Mouse (Mus musculus): ENCODE results near the gene Supt4a.

Supt4a gene

DNA sequence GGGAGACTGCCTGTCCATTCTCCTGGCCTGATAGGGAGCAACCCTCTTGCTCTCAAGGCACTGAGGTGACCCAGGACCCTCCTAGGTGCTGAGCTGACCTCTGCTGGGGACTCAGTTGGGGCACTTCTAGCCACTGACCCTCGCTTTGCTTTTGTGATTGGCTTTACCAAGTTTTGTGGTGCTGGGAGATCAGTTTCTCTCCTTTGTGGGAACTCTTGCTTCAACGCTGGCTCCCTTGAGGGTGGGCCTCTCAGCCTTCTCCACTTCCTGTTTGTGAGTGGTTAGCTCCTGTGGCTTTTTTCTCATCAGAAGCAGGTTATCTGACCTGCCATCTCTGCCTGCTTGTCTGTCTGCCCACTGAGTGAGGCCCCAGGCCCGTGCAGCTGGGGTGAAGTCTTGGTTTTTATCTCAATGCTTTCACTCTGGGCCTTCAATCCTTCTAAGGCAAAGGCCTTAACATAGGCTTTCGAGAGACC is 14.2 kb downstream of the Supt4a start:
- no peak for DNase-seq (ENCODE audit: low read depth)

DNA sequence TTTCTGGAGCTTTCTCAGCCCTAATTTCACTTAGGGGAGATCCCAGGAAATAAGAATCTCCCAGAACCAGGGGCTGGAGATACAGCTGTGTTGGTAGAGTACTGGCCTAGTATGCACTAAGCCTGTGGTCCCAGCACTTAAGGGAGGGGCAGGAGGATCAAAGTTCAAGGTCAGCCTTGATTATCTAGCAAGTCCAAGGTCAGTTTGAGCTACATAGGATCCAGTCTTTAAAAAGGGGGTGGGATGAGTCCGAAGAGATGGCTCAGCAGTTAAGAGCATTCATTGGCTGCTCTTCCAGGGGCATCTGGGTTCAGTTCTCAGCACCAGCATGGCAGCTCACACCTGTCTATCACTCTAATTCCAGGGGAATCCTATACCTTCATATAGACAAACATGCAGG is 15.0 kb downstream of the Supt4a start:
- DNase-seq (ENCODE audit: low read depth) = no peak

DNA sequence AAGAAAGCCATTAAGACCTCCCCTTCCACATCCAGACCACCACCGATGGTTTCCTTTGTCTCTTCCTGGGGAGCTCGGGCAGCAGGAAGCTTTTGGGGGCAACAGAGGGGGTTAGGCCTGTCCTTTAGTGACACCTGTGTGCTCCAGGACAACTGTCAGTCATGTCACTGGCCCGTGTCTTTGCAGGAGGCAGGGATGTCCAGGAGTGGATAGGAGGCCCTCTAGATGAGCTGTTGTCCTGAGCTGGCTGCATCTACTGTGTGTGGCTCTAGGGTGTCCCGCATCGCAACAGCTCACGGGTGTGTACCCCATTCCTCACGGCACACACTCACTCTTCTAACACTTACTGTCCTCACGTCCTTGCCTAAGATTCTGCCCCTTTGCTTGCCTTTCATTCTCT is 15.9 kb downstream of the Supt4a start:
- DNase-seq (ENCODE audit: low read depth) = no peak

GRCm38 (mm10) chr11:87753891-87754501 is 16.6 kb downstream of the Supt4a start:
- DNase-seq (ENCODE audit: low read depth) = no peak

DNA sequence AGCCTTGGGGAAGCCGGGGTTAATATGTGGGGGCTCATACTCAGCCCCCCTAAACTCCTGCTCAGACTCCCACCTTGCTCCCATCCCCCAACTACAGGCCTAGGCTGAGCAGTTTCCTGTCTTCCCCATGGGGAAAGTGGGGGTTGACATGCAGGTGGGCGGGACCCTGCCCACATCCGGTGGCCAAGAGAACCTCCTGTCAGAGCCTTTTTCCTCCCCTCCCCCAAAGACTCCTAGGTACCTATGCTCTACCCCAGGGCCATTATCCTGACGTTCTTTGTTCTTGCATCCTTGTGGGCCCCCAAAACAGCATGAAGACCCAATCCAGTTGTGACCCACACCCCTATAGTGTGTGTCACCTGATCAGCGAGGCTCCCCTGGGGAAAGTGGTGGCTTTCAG is 17.3 kb downstream of the Supt4a start:
- no peak for DNase-seq (ENCODE audit: low read depth)

- DNase-seq (ENCODE audit: low read depth) = no peak
Observed at GRCm38 (mm10) chr11:87755360-87756017, 18.1 kb downstream of the Supt4a start.

DNA sequence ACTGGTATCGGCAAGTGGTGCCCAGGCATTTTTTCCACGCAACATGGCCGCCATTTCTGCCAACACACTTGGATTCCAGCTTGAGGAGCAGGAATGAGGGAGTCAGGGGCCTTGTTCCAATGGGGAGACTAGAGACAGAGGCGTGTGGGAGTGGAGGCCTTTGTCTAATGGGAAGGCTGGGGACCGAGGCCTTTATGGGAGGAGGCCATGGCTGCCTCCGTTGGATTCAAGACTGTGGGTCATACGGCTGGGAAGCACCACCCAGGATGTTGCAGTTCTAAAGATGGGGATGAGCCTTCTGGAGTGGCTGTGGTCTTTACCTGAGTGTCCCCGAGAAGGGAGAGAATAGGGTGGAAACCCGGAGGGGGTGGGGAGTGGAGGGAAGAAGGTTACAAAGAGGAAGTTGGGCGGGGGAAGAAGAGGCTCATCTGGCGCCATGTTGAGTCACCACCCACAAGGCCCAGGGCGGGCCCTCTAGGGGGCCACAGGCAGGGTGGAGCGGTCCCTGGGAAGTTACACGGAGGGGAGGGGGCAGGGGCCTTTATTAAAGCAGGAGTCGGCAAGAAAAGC is 19.0 kb downstream of the Supt4a start:
- DNase-seq (ENCODE audit: low read depth) = no peak

GRCm38 (mm10) chr11:87757001-87757954 is 19.9 kb downstream of the Supt4a start:
- no peak for DNase-seq (ENCODE audit: low read depth)

DNA sequence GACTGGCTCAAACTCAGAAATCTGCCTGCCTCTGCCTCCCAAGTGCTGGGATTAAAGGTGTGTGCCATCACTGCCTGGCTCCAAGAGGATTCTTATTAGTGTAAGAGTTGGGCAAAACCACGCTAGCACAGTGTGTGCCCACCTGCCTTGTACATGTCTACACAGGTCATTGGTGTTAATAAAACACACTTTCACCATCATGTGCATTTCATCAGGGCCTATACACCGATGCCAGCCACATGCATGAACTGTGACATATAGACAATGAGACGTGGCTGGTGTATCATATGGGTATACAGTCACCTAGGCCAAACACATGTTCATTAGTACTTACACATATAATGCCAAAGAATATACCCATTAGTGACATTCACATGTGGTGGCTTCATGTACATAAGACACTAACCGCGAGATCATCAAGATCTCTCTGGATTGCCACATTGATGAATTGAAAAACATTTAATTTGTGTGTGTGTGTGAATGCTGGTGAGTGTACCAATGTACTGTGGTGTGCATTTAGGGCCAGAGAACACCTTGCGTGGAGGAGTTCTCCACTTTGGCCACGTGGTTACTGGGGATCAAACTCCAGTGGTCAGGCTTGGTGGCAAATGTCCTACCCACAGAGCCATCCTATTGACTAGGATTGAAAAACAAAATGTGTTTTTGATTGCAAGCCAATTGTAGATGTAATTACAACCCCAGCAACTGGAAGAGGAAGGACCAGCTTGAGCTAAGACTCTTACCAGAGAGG is 21.0 kb downstream of the Supt4a start:
- DNase-seq (ENCODE audit: low read depth) = no peak

GRCm38 (mm10) chr11:87758957-87759608 is 21.7 kb downstream of the Supt4a start:
- no peak for DNase-seq (ENCODE audit: low read depth)

DNA sequence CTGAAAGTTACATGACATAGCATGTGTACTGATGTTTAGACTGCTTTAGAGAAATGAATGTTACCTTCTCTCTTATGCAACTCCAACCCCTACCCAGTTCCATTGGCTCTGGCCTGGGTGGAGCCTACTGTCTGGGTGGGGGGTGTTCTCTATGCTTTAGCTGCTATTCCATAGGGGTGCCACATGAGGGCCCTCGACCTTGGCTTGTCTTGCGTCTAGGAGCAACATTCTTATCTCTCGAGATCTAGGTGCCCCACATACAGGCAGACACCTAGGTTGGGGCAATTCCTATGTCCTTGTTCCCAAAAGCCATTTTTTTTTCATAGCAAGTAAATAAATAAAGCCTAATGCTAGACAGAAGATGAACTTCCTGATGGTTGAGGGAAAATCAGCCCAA is 22.3 kb downstream of the Supt4a start:
- DNase-seq (ENCODE audit: low read depth) = no peak

DNA sequence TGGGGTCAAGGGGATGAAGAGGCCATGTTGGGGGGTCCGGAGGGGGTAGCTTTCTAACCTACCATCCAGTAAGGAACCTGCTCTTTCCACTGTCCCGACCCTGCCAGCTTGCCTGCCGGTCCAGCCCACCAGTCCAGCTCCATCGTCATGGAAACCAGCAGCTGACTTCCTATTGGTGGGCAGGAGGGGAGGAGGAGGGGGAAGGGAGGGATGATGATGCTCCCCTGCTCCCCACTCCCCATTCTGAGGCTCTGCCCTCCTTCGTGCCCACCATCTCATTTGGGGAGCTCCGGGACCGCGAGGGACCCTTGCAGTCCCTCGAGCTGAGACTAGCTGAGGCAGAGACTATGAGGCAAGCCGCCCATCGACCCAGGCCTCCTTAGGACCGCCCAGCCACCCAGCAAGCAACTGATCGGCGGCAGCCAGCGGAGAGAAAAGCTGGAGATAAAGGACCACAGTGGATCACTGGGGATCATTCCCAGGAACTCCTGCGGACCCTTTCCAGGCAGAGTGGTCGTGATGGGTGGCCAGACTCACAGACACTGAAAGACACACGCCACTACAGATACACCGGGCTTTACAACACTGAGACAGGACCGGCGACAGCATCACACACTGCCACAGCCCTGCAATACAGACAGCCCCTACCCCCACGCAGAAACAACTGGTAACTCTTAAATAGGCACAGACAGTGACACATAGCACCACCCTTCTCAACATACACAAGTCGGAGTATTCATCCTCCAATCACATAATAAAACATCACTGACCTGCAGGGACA is 23.1 kb downstream of the Supt4a start, which contains the start of gene Tspoap1:
Gene Tspoap1 (plus strand): TSS at position 241 of the 781 bp plus-strand sequence.
- no peak for DNase-seq (ENCODE audit: low read depth)

GRCm38 (mm10) chr11:87761181-87761721 is 23.9 kb downstream of the Supt4a start:
- no peak for DNase-seq (ENCODE audit: low read depth)

DNA sequence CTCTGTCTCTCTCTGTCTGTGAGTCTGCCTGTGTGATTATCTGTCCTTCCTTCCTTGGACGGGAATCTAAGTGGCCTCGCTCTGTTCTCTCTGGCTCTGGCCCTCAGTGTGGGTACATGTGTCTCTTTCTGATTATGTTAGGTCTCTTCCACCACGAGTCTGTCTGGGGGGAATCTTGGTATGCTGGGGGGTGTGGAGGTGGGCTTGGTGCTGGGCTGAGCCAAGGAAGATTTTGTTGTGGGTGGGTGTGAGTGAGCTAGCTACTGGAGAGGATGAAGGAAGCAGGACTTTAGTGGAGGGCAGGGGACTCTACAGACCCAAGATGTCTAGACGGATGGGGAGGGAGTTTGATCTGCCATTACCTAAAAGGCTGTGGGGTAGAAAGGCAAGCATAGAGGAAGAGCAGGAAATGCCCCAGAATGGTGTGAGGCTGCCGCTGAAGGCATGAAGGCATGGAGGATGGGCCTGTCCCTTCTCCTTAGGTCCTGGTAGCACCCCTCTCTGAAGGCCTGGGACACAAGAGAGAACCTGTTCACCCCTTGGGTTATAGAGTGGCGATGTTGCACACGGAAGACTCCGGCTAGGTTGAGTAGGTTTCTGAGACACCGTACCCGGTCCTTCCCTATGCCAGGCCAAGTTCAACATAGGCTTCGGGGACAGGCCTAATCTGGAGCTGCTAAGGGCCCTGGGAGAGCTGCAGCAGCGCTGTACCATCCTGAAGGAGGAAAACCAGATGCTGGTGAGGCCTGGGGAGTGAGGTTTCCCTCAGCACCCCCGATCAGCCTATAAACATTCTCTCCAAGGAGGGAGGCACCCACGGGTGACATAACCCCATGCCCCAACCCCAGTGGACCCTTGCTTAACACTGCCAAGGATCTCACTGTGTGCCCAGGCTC is 24.7 kb downstream of the Supt4a start:
- no peak for DNase-seq (ENCODE audit: low read depth)

GRCm38 (mm10) chr11:87762702-87763385 is 25.5 kb downstream of the Supt4a start:
- no peak for DNase-seq (ENCODE audit: low read depth)

GRCm38 (mm10) chr11:87763511-87763987 is 26.2 kb downstream of the Supt4a start:
- DNase-seq (ENCODE audit: low read depth) = no peak

DNA sequence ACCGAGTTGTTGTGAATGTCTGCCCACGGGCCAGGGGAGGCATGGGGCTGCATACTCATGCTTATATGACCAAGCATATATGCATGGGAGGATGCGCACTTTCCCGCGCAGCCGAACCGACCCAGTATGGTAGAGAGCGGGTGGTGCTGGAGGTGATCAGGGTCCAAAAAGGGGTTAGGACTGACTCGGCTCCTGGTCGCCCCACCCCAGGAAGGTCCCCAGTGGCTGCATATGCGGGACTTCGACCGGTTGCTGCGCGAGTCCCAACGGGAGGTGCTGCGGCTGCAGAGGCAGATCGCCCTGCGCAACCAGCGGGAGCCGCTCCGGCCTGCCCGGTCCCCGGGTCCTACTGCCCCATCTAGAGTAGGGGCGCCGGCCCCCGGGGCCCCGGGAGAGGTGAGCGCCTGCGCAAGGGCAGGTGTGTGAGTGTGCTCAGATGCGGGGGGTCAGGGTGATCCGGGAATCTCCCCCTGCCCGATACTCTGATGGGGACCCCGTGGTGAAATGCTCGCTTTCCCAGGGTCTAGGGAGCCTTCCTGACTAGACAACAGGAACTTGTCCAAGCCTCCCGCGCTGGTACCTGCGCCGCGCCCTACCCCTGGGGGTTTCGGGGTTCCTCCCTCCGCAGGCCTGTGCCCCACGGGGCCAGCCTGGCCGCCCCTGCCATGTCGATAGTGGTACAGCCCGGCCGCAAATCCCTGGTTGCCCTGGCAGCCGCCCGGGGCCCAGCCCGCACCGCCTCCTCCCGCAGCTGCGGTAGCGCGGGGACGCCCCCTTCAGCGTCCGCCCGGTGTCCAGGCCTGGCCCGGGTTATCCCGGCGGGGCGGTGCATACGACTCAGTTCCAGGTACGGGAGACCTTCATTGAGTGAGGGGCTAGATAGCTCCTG is 26.9 kb downstream of the Supt4a start:
- no peak for DNase-seq (ENCODE audit: low read depth)
